Comparison of ENCODE assay signal across 8 mouse cellular contexts in the genomic region with DNA sequence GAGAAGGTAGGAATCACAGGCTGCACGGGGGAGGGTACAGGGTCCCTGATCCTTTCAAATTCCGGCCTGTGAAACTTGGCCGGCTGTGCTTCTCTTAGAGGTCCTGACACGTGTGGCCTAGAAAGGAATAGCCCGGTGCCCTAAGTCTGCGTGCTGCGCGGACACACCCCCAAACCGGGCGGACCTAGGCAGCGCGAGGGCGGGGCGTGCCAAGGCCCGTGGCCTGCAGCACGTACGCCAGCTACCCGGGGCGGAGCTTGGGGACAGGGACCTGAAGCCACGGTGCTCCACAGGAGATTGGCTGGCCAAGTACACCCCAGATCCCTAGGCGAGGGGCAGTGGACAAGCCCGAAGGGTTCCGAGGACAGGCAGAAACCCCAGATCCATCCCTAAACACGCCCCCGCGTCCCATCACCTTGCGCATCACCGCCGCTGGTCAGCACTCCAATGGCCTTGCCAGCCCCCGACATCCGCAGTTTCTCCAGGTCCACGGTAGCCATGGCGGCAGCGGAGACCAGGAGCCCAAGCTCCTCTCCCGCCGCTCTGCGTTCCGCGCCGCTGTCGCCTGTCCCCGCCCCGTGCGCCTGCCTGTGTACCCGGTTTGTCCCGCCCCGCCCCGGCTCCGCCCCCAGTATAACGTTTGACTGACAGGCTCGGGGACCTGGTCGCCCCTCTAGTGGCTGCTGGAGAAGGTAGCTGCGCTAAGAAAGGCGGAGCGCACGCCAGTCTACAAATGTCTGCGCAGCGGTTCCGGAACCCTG. TPM values are rescaled to one million over a fixed set of nuclear protein-coding genes. Genes with fewer than 3 reads are reported as not detected.
DNase-seq lines count a peak whose midpoint lies in the region; ATAC-seq and TF ChIP-seq lines count a peak whose summit lies in the region.

No protein-coding gene starts in this region.

- peak; percentile 98 for DNase-seq in 3134 (ENCODE audit: extremely low read depth, insufficient read length, low spot score)
- peak; percentile 98 to 99 for DNase-seq in adrenal gland, postnatal 36 days
- DNase-seq in heart, adult 8-10 months (ENCODE audit: low spot score) = peak; percentile 93
- peak; percentile 97 for DNase-seq in kidney, adult 9 months
- DNase-seq in limb, embryonic 14.5 days (ENCODE audit: low spot score) = peak; percentile 91
- peak; percentile 94 for DNase-seq in midbrain, postnatal 0 days (ENCODE audit: low spot score)
- DNase-seq in spleen, postnatal 14 days (ENCODE audit: low spot score in 2 of 2) = peak; percentile 94 to 97

- H3K4me1 ChIP-seq in embryonic facial prominence, embryonic 13.5 days = peaks cover 38% of the 10 kb centered on the region
- H3K4me1 ChIP-seq in limb, embryonic 14.5 days (ENCODE audit: control insufficient read depth, insufficient read depth, low read length) = peaks cover 23% of the 10 kb centered on the region
- H3K4me1 ChIP-seq in midbrain, postnatal 0 days (ENCODE audit: insufficient read depth, low read length) = peaks cover 22% of the 10 kb centered on the region

- peak; percentile 77; the same call in 1 of the 2 replicates for TF ChIP-seq POLR2A in limb, embryonic 14.5 days (IDR thresholded peaks at IDR 0.05; ENCODE audit: borderline replicate concordance, extremely low read depth, insufficient read depth, insufficient read length)

- H3K27ac ChIP-seq in embryonic facial prominence, embryonic 13.5 days = peak overlapping the region; percentile 96
- peak overlapping the region; percentile 96 for H3K27ac ChIP-seq in limb, embryonic 14.5 days (replicated peaks; ENCODE audit: low read depth, low read length)
- peak overlapping the region; percentile 83 for H3K27ac ChIP-seq in midbrain, postnatal 0 days (ENCODE audit: low read depth, low read length)

- WGBS in embryonic facial prominence, embryonic 13.5 days = under 1% methylated on average over 59 of the region's 59 CpGs
- 0% methylated on average over 39 of the region's 59 CpGs for whole genome bisulfite sequencing in limb, embryonic 14.5 days
- WGBS in midbrain, postnatal 0 days = under 1% methylated on average over 59 of the region's 59 CpGs

- peak overlapping the region; percentile 91 for H3K9ac ChIP-seq in embryonic facial prominence, embryonic 13.5 days
- peak overlapping the region; percentile 85 for H3K9ac ChIP-seq in limb, embryonic 14.5 days (ENCODE audit: low read depth, low read length, severe bottlenecking)
- peak overlapping the region; percentile 77 for H3K9ac ChIP-seq in midbrain, postnatal 0 days (replicated peaks; ENCODE audit: low read length, poor library complexity, severe bottlenecking)

- H3K4me2 ChIP-seq in embryonic facial prominence, embryonic 13.5 days = peak overlapping the region; percentile 88
- peak overlapping the region; percentile 71 for H3K4me2 ChIP-seq in limb, embryonic 14.5 days (replicated peaks; ENCODE audit: low read depth, low read length, severe bottlenecking)
- H3K4me2 ChIP-seq in midbrain, postnatal 0 days (ENCODE audit: low read depth, low read length, poor library complexity, severe bottlenecking) = peak overlapping the region; percentile 81

- H3K27me3 ChIP-seq in embryonic facial prominence, embryonic 13.5 days = no peaks in the 10 kb centered on the region
- H3K27me3 ChIP-seq in limb, embryonic 14.5 days (ENCODE audit: control insufficient read depth, insufficient read depth, low read length) = no peaks in the 10 kb centered on the region
- no peaks in the 10 kb centered on the region for H3K27me3 ChIP-seq in midbrain, postnatal 0 days (ENCODE audit: insufficient read depth, low read length)

- peak overlapping the region; percentile 81 for H3K4me3 ChIP-seq in embryonic facial prominence, embryonic 13.5 days
- peak overlapping the region; percentile 86 for H3K4me3 ChIP-seq in limb, embryonic 14.5 days (replicated peaks; ENCODE audit: low read length)
- peak overlapping the region; percentile 81 for H3K4me3 ChIP-seq in midbrain, postnatal 0 days (ENCODE audit: low read depth, low read length)

- peaks cover 15% of the 10 kb centered on the region for H3K36me3 ChIP-seq in embryonic facial prominence, embryonic 13.5 days
- H3K36me3 ChIP-seq in limb, embryonic 14.5 days (ENCODE audit: control insufficient read depth, insufficient read depth, low read length) = peaks cover 10% of the 10 kb centered on the region
- H3K36me3 ChIP-seq in midbrain, postnatal 0 days (ENCODE audit: insufficient read depth, low read length) = peaks cover 3% of the 10 kb centered on the region; the same call in 1 of the 2 replicates

- no peaks in the 10 kb centered on the region for H3K9me3 ChIP-seq in embryonic facial prominence, embryonic 13.5 days
- no peaks in the 10 kb centered on the region for H3K9me3 ChIP-seq in limb, embryonic 14.5 days (ENCODE audit: control insufficient read depth, low read length)
- no peaks in the 10 kb centered on the region for H3K9me3 ChIP-seq in midbrain, postnatal 0 days (ENCODE audit: low read length)

- peak; percentile 79 for TF ChIP-seq CTCF in midbrain, postnatal 0 days (IDR thresholded peaks at IDR 0.05)

- peak; percentile 97 for ATAC-seq in embryonic facial prominence, embryonic 13.5 days (ENCODE audit: insufficient number of reproducible peaks, insufficient read depth, low FRiP score, low TSS enrichment, low read depth)
- peak; percentile 96 for ATAC-seq in limb, embryonic 14.5 days (ENCODE audit: low FRiP score, low read depth)
- ATAC-seq in midbrain, postnatal 0 days (ENCODE audit: low FRiP score) = peak; percentile 96

RNA-seq across cellular contexts. Expression of a gene that starts 0.5 kb away (rescaled TPM):
- total RNA-seq in adrenal gland, postnatal 36 days (2021) = 100 to 1,000 TPM; 116 to 131 TPM
- polyA plus RNA-seq in embryonic facial prominence, embryonic 13.5 days (2015; fragmentation: Nextera tagmentation; extraction: Ambion mirVana) = 140 and 145 TPM in 2 replicates
- 100 to 1,000 TPM; 124 to 159 (median 130) TPM for total RNA-seq in heart, adult 8-10 months (2022)
- polyA plus RNA-seq in limb, embryonic 14.5 days (2012; rRNA removed) = 129 and 180 TPM in 2 replicates
- polyA plus RNA-seq in limb, embryonic 14.5 days (2014; fragmentation: Nextera tagmentation; extraction: Ambion mirVana) = 112 and 122 TPM in 2 replicates
- total RNA-seq in midbrain, postnatal 0 days (2014; rRNA removed) = 165 and 166 TPM in 2 replicates
- 98.5 and 104 TPM in 2 replicates for polyA plus RNA-seq in midbrain, postnatal 0 days (2015; fragmentation: Nextera tagmentation; extraction: Ambion mirVana)

RNA-seq across cellular contexts. Expression of a gene that starts 31.0 kb away (rescaled TPM):
- total RNA-seq in adrenal gland, postnatal 36 days (2021) = 10 to 100 TPM; 18.6 to 20.9 TPM
- polyA plus RNA-seq in embryonic facial prominence, embryonic 13.5 days (2015; fragmentation: Nextera tagmentation; extraction: Ambion mirVana) = 28.6 and 31.7 TPM in 2 replicates
- 10 to 100 TPM; 10.7 to 13.5 (median 12.2) TPM for total RNA-seq in heart, adult 8-10 months (2022)
- polyA plus RNA-seq in limb, embryonic 14.5 days (2012; rRNA removed) = 42.9 and 55.6 TPM in 2 replicates
- 26.5 and 27.1 TPM in 2 replicates for polyA plus RNA-seq in limb, embryonic 14.5 days (2014; fragmentation: Nextera tagmentation; extraction: Ambion mirVana)
- 60.0 and 61.7 TPM in 2 replicates for total RNA-seq in midbrain, postnatal 0 days (2014; rRNA removed)
- 66.2 and 72.6 TPM in 2 replicates for polyA plus RNA-seq in midbrain, postnatal 0 days (2015; fragmentation: Nextera tagmentation; extraction: Ambion mirVana)

RNA-seq across cellular contexts. Expression of a gene that starts 32.4 kb away (rescaled TPM):
- total RNA-seq in adrenal gland, postnatal 36 days (2021) = 10 to 100 TPM; 24.1 to 38.1 TPM
- polyA plus RNA-seq in embryonic facial prominence, embryonic 13.5 days (2015; fragmentation: Nextera tagmentation; extraction: Ambion mirVana) = 0.44 and 0.56 TPM in 2 replicates
- under 1 TPM in 2 of 4 experiments, not detected in 2; 0.38 to 0.65 TPM for total RNA-seq in heart, adult 8-10 months (2022)
- polyA plus RNA-seq in limb, embryonic 14.5 days (2012; rRNA removed) = 0.10 and 0.15 TPM in 2 replicates
- polyA plus RNA-seq in limb, embryonic 14.5 days (2014; fragmentation: Nextera tagmentation; extraction: Ambion mirVana) = not detected in 2 replicates
- not detected in 2 replicates for total RNA-seq in midbrain, postnatal 0 days (2014; rRNA removed)
- not detected in 2 replicates for polyA plus RNA-seq in midbrain, postnatal 0 days (2015; fragmentation: Nextera tagmentation; extraction: Ambion mirVana)

RNA-seq across cellular contexts. Expression of a gene that starts 34.0 kb away (rescaled TPM):
- not detected for total RNA-seq in adrenal gland, postnatal 36 days (2021)
- 0.39 and 0.59 TPM in 2 replicates for polyA plus RNA-seq in embryonic facial prominence, embryonic 13.5 days (2015; fragmentation: Nextera tagmentation; extraction: Ambion mirVana)
- total RNA-seq in heart, adult 8-10 months (2022) = not detected
- 4.3 and 5.3 TPM in 2 replicates for polyA plus RNA-seq in limb, embryonic 14.5 days (2012; rRNA removed)
- polyA plus RNA-seq in limb, embryonic 14.5 days (2014; fragmentation: Nextera tagmentation; extraction: Ambion mirVana) = 0.19 and 0.28 TPM in 2 replicates
- 0.16 and 0.33 TPM in 2 replicates for total RNA-seq in midbrain, postnatal 0 days (2014; rRNA removed)
- 0.20 and 0.31 TPM in 2 replicates for polyA plus RNA-seq in midbrain, postnatal 0 days (2015; fragmentation: Nextera tagmentation; extraction: Ambion mirVana)

RNA-seq across cellular contexts. Expression of a gene that starts 39.0 kb away (rescaled TPM):
- 1 to 10 TPM; 2.2 to 4.7 TPM for total RNA-seq in adrenal gland, postnatal 36 days (2021)
- 0.21 and 0.44 TPM in 2 replicates for polyA plus RNA-seq in embryonic facial prominence, embryonic 13.5 days (2015; fragmentation: Nextera tagmentation; extraction: Ambion mirVana)
- total RNA-seq in heart, adult 8-10 months (2022) = 1 to 10 TPM in 1 of 4 experiments, under 1 TPM in 3; 0.44 to 1.8 (median 0.61) TPM
- polyA plus RNA-seq in limb, embryonic 14.5 days (2012; rRNA removed) = 0.39 and 0.69 TPM in 2 replicates
- 0.06 and 0.41 TPM in 2 replicates for polyA plus RNA-seq in limb, embryonic 14.5 days (2014; fragmentation: Nextera tagmentation; extraction: Ambion mirVana)
- total RNA-seq in midbrain, postnatal 0 days (2014; rRNA removed) = 7.3 and 12.5 TPM in 2 replicates
- 5.6 and 8.0 TPM in 2 replicates for polyA plus RNA-seq in midbrain, postnatal 0 days (2015; fragmentation: Nextera tagmentation; extraction: Ambion mirVana)

Comparison
In these comparisons a context has a peak if more than half of its experiments do, and no peak if none do; other contexts are left out.
1. Peak in every context shown above with its lines: DNase-seq, ATAC-seq, H3K4me3 ChIP-seq and H3K27ac ChIP-seq.
2. RNA of a gene that starts 32.4 kb away (total RNA-seq): 24.1 to 38.1 TPM in adrenal gland, postnatal 36 days; 0.38 to 0.65 TPM in heart, adult 8-10 months and not detected in midbrain, postnatal 0 days; every median in the first group is over 10 times any median in the second.